Mouse (Mus musculus): ENCODE results near the gene Mex3b. TPM values are rescaled to one million over a fixed set of nuclear protein-coding genes. Genes with fewer than 3 reads are reported as not detected.

The Mex3b gene
- polyA plus RNA-seq, 1 experiment from 2014 or later: 37.1 TPM

DNA sequence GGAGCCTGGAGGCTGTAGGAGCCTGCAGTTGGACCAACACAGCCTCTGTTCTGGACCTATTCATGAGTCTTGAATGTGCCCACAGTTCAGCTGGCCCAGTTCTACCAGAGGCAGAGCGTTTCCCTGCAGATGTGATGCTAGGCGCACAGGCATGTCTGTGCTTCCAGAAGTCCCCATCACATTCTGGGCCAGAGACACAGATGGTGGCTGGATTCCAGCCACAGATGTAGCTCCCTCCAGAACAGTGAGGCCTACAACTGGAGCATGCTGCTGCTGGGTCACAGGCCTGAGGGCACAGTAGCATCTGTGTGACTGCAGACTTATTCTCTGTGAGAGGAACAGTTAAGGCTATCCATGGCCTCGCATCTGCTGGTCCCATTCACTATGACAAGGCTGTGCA, 16.4 kb upstream of the Mex3b start:
- WGBS: 87% methylated on average over 3 of the region's 3 CpGs
- H3K27ac ChIP-seq: no peak overlapping the region
- peaks cover 10% of the 10 kb centered on the region for H3K4me1 ChIP-seq

DNA sequence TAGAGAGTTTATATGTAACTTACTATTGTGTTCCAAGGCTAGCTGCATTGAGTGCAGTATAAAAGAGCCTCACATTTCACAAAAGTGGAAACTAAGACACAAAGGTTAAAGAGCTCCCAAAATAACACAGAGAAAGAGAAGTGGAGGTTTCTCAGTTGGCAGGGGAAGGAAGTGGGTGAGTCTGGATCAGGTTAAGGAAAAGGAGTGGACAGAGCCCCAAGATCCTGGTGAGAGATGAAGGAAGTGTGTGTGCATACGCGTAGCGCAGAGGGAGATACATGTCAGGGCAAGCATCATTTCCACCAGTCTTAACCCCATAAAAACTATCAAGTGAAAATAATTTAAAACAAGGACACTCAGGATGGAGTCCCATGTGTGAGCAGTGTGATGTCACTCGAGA, 15.5 kb upstream of the Mex3b start:
- no peak overlapping the region for H3K4me3 ChIP-seq
- no peak overlapping the region for H3K4me2 ChIP-seq
- H3K27ac ChIP-seq: no peak overlapping the region
- no peaks in the 10 kb centered on the region for H3K36me3 ChIP-seq
- H3K9me3 ChIP-seq: no peaks in the 10 kb centered on the region
- no peaks in the 10 kb centered on the region for H3K27me3 ChIP-seq
- H3K9ac ChIP-seq: no peak overlapping the region
- ATAC-seq (ENCODE audit: insufficient number of reproducible peaks, insufficient read depth, low FRiP score, low TSS enrichment, low read depth): no peak
- WGBS: 85% methylated on average over 4 of the region's 4 CpGs
- peaks cover 10% of the 10 kb centered on the region for H3K4me1 ChIP-seq

More for the DNA sequence above, 16.4 kb upstream of the Mex3b start:
- Histone ChIP-seq H3K4me3 (no peak overlapping the region), H3K36me3 (no peaks in the 10 kb centered on the region), H3K4me2 (no peak overlapping the region), H3K9me3 (no peaks in the 10 kb centered on the region), H3K27me3 (no peaks in the 10 kb centered on the region), H3K9ac (no peak overlapping the region)
- ATAC-seq (ENCODE audit: insufficient number of reproducible peaks, insufficient read depth, low FRiP score, low TSS enrichment, low read depth): no peak

DNA sequence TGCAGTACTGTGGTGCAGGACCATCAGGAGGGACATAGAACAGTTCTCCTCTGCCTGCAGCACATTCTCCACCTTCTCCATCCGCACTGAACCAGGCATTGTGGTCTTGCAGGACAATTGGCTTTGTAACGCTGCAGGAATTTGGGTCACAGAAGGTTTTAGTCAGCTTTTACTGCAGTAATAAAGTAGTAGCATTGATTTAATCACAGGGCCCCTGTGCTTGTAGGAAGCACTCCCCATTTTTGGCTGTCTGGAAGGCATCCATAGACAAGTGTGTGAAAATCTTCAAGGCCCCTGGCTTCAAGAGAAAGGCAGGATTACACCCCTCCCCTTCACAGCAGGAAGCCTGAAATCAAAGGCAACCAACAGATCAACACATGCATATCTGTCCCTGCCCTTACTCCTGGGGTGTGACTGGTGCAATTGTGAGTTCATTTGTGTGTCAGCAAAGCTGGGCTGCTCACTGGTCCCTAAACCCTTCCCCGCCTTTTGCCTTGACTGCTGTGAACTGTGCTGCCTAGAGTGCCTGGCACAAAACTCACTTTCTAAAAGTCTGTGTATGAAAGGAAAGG, 12.9 kb upstream of the Mex3b start:
- Histone ChIP-seq H3K27ac (0 out of 2 replicates have a peak overlapping the region, but pooled peaks have one; percentile 45), H3K9ac (no peak overlapping the region), H3K4me3 (no peak overlapping the region), H3K36me3 (no peaks in the 10 kb centered on the region), H3K27me3 (no peaks in the 10 kb centered on the region), H3K4me2 (no peak overlapping the region), H3K9me3 (no peaks in the 10 kb centered on the region), H3K4me1 (peaks cover 10% of the 10 kb centered on the region)
- no peak for ATAC-seq (ENCODE audit: insufficient number of reproducible peaks, insufficient read depth, low FRiP score, low TSS enrichment, low read depth)
- 35% methylated on average over 3 of the region's 3 CpGs for WGBS

DNA sequence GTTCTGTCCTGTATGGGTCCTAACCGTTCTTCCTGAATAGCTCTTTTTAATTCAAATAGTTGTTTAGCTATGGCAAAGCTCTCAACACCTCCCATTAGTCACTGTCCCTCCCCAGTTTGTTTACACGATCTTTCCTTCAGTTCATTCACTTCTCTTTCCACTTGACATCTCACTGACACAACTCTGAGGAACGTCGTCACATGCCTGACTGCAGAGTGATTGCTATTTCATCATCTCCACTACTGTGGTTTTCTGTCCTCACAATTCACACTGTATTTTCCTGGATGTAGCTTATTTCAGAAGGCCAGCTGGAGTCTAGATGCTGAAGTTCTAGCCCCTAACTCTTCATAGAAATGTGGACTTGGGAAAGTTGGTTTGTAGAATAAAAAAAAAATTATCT, 8.5 kb upstream of the Mex3b start:
- Histone ChIP-seq H3K27me3 (no peaks in the 10 kb centered on the region), H3K36me3 (no peaks in the 10 kb centered on the region), H3K9me3 (no peaks in the 10 kb centered on the region), H3K4me2 (no peak overlapping the region), H3K9ac (no peak overlapping the region), H3K4me1 (peaks cover 15% of the 10 kb centered on the region), H3K27ac (no peak overlapping the region), H3K4me3 (no peak overlapping the region)
- no peak for ATAC-seq (ENCODE audit: insufficient number of reproducible peaks, insufficient read depth, low FRiP score, low TSS enrichment, low read depth)
- 67% methylated on average over 4 of the region's 4 CpGs for WGBS

DNA sequence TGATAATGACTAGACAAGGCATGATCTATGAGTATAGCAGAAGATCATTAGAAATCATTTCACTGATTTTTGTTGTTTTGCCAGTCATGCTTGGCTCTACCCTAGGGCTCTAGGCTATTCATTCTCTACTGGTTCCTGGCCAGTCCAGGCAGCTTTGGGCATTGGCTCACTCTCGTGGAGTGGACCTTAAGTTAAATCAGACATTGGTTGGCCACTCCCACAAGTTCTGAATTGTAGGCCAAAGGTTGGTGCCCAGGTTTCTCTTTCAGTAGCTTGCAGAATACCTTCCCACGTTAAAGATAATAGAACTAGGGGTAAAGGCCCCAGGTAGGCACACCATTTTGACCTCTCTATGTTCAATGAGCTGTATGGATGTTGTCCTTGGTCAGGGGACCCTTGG, 6.5 kb upstream of the Mex3b start:
- peaks cover 19% of the 10 kb centered on the region for H3K4me1 ChIP-seq
- no peaks in the 10 kb centered on the region for H3K27me3 ChIP-seq
- H3K4me2 ChIP-seq: no peak overlapping the region
- no peak overlapping the region for H3K4me3 ChIP-seq
- H3K9me3 ChIP-seq: no peaks in the 10 kb centered on the region
- H3K36me3 ChIP-seq: no peaks in the 10 kb centered on the region
- no peak overlapping the region for H3K9ac ChIP-seq
- H3K27ac ChIP-seq: no peak overlapping the region
- no peak for ATAC-seq (ENCODE audit: insufficient number of reproducible peaks, insufficient read depth, low FRiP score, low TSS enrichment, low read depth)
- 77% methylated on average over 2 of the region's 2 CpGs for WGBS

DNA sequence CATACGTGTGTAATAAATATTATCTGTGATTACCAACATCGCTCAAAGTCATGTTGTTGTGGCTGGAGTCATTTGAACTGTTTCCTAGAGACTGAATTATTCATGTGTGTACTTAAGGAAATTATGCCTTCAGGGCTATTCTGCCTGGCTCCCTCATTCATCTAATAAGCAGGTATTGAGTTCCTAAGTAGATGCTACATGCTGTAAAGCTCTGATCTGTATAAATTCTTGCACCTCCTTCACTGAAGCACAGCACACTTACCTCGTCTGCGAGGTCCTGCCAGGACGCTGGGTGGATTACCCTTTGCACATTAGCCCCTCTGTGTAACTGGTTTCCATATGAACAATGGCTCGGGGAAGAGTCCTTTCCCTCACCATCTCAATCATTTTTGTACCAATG, 3.8 kb upstream of the Mex3b start:
- Histone ChIP-seq H3K4me1 (peaks cover 19% of the 10 kb centered on the region), H3K4me2 (no peak overlapping the region), H3K27ac (peak overlapping the region; percentile 78), H3K36me3 (no peaks in the 10 kb centered on the region), H3K27me3 (no peaks in the 10 kb centered on the region), H3K9ac (no peak overlapping the region), H3K4me3 (no peak overlapping the region), H3K9me3 (no peaks in the 10 kb centered on the region)
- 23% methylated on average over 6 of the region's 6 CpGs for WGBS
- ATAC-seq (ENCODE audit: insufficient number of reproducible peaks, insufficient read depth, low FRiP score, low TSS enrichment, low read depth): no peak

DNA sequence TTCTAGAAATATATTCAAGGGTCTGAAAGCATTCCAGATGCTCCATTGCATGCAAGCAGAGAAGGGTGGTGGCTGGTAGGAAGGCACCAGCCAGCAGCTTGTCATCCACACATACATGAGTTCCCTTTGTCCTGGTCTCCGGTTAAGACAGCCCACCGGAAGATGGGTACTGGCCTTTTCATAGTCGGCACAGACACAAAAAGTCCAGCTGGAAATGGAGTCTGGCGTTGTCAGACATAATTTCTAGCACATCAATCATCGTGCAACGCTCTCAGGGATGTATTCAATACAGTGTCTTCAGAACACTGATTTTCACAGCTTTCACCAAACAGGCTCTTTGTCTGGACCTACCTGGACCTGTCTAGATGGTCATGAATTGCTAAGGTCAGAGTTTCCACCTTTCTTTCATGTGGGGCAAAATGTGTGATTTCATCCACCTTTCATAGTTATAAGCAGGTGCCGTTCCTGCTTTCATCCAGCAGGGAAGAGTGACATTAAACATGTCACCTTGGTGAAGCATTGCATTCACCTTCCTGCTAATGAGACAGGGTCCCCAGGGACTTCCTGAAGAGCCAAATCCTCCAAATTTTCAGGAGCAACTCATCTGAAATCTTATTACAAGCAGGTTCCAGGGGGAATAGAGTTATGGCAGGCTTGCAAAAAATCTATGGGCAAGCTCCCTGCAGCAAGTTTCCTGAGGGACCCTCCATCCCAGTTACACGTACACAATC, 2.7 kb upstream of the Mex3b start:
- Histone ChIP-seq H3K4me3 (peak overlapping the region; percentile 95), H3K4me2 (peak overlapping the region; percentile 93), H3K9ac (peak overlapping the region; percentile 100; the same call in 1 of the 2 replicates), H3K36me3 (peaks cover 8% of the 10 kb centered on the region), H3K27ac (peak overlapping the region; percentile 97), H3K9me3 (no peaks in the 10 kb centered on the region), H3K27me3 (no peaks in the 10 kb centered on the region), H3K4me1 (peaks cover 21% of the 10 kb centered on the region)
- WGBS: 42% methylated on average over 8 of the region's 8 CpGs
- no peak for ATAC-seq (ENCODE audit: insufficient number of reproducible peaks, insufficient read depth, low FRiP score, low TSS enrichment, low read depth)

DNA sequence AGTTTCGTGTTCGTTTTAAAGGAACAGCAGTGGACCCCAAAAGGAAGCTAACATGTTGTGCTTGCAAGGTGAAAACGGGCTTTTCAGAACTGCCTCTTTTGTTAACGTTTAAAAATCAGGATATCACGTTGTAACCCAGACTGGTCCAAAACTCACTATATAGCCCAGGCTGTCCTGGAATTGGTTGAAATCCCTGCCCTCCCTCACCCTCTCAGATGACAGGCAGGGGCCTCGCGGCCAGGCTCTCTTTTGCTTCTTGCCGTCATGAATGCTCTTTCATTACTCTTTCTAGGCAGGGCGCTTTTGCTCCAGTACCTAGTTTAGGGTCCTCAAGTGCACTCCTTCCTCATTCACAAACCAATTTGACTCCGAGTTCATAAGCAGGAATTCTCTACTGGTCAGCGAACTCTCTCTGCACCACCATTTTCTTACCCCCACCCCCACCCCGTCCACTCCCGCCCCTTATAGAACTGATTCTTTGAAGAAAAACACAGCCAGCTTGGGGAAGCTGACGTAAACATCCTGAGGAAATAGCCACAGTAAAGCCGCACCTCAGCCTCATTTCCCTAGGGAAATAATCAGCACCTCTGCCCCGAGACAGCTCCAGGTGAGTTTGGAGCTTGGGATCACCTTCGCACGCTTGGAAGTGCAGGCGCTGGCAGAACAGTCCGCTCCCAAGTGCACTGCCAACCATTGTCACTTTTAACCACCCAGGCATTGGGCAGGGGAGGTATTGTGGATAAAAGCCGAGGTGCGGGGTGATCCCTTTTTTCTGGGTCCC, 2.0 kb upstream of the Mex3b start:
- Histone ChIP-seq H3K9me3 (no peaks in the 10 kb centered on the region), H3K4me1 (peaks cover 28% of the 10 kb centered on the region), H3K4me3 (peak overlapping the region; percentile 95), H3K27me3 (no peaks in the 10 kb centered on the region), H3K4me2 (peak overlapping the region; percentile 93), H3K36me3 (peaks cover 15% of the 10 kb centered on the region), H3K9ac (peak overlapping the region; percentile 100), H3K27ac (peak overlapping the region; percentile 97)
- ATAC-seq (ENCODE audit: insufficient number of reproducible peaks, insufficient read depth, low FRiP score, low TSS enrichment, low read depth): no peak
- 1% methylated on average over 22 of the region's 22 CpGs for WGBS

DNA sequence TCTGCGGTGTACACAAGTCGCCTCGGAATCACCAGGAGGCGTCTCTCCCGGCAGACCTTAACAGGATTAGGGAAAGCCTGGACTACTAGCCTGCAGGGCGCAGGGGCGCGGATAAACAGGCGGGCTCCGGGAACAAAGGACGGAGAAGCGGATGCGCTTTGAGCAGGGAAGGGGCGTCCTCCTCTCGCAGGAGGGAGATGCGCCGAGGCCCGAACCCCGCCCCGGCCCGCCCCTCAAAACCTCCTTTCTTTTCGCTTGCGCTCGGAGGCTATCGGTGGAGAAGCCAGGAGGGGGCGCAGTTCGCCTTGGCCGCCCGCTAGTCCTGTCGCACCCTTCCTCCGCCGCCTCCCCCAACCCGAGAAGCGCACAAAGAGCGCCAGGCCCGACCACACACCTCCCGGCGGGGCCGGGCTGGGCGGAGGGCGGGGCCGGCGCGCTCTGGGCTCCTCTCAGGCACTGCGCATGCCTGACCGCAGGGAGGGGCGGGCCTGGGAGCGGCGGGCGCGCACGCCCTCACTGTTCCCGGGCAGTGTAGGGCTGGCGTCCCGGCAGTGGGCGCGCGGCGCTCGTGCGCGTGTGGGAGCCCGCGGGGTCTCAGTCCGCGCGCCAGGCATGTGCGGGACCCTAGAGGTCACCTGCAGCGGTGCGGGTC, 1.2 kb upstream of the Mex3b start:
- WGBS: under 1% methylated on average over 60 of the region's 70 CpGs
- H3K4me3 ChIP-seq: peak overlapping the region; percentile 95
- peaks cover 28% of the 10 kb centered on the region for H3K4me1 ChIP-seq
- H3K9ac ChIP-seq: peak overlapping the region; percentile 100
- no peaks in the 10 kb centered on the region for H3K9me3 ChIP-seq
- H3K27ac ChIP-seq: peak overlapping the region; percentile 100
- peaks cover 19% of the 10 kb centered on the region for H3K36me3 ChIP-seq
- H3K4me2 ChIP-seq: peak overlapping the region; percentile 93
- peak; percentile 94 for ATAC-seq (ENCODE audit: insufficient number of reproducible peaks, insufficient read depth, low FRiP score, low TSS enrichment, low read depth)
- H3K27me3 ChIP-seq: no peaks in the 10 kb centered on the region

DNA sequence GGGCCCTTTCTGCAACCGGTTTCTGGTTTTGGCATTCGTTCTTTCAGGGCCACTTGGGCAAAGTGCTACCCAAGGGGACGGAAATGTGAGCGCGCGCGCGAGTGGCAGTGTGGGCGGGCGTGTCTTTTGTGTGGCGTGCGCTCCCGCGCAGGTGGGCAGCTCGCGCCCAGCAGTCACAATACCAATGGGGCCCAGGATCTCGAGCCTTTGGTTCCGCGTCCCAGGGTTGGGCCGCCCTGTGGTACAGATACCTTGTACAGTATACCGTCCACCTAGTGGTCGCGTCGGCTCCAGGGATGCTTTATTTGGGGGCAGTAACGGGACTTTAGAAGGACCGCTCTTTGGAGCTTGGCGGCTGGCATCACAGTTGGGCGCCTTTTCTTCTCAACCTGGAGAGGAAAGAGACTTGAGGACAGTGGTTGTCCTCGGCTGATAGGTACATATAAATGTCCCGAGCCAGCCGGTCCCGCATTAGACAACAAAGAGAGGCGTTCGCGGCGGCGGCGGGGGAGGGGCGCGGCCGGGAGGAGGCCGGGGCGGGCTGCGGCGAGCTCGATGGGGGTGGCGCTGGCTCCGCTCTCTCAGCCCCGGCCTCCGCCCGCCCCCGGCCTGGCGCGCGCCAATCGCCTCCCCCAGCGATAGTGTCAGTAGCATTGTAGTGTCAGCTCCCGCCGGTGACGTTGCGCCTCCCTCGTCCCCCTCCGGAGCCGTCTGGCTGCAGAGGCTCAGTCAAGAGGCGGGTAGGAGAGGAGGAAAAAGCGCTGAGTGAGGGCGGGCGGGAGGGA, 455 bp upstream of the Mex3b start:
- Histone ChIP-seq H3K27ac (peak overlapping the region; percentile 100), H3K4me3 (peak overlapping the region; percentile 95), H3K4me1 (peaks cover 29% of the 10 kb centered on the region), H3K36me3 (peaks cover 20% of the 10 kb centered on the region), H3K9ac (peak overlapping the region; percentile 100), H3K9me3 (no peaks in the 10 kb centered on the region), H3K4me2 (peak overlapping the region; percentile 93), H3K27me3 (no peaks in the 10 kb centered on the region)
- peak; percentile 86 for ATAC-seq (ENCODE audit: insufficient number of reproducible peaks, insufficient read depth, low FRiP score, low TSS enrichment, low read depth)
- WGBS: under 1% methylated on average over 63 of the region's 68 CpGs

Data from embryonic facial prominence, embryonic 13.5 days (tissue).